Mouse (Mus musculus) cerebellum, adult 18-20 months (tissue): ENCODE measurements around the gene Krcc1.

Source experiments
- DNase-seq, 2 experiments: peaks; one replicate each; pipeline ENCODE4 v3.0.0; 2021

Gene Krcc1

GRCm38 (mm10) chr6:71332236-71332965, 60.9 kb downstream of the Krcc1 start:
- DNase-seq = no peak

- DNase-seq = no peak
Measured at GRCm38 (mm10) chr6:71333031-71333430, 61.6 kb downstream of the Krcc1 start.

GRCm38 (mm10) chr6:71333578-71334273, 62.2 kb downstream of the Krcc1 start:
- no peak for DNase-seq
